Comparison of ENCODE assay signal across 18 mouse cellular contexts in genomic region chr5:128438078-128438477, GRCm38 (mm10). TPM values are rescaled to one million over a fixed set of nuclear protein-coding genes. Genes with fewer than 3 reads are reported as not detected.
"Had no signal": no experiment of that assay in that cellular context is flagged by ENCODE, and none has a peak within 500 bp of the region (broad histone marks: within the 10 kb centered on the region; RNA-seq: fewer than 3 reads in every experiment).

No protein-coding gene starts in this region.

- H3K36me3 ChIP-seq: limb, embryonic 13.5 days; liver, embryonic 15.5 days; midbrain, embryonic 13.5 days; neural tube, embryonic 12.5 days had no signal

- H3K9me3 ChIP-seq: limb, embryonic 13.5 days; liver, embryonic 15.5 days; midbrain, embryonic 13.5 days; neural tube, embryonic 12.5 days had no signal

- H3K4me3 ChIP-seq: limb, embryonic 13.5 days; liver, embryonic 15.5 days; megakaryocyte, embryonic 14.5 days; midbrain, embryonic 13.5 days; neural tube, embryonic 12.5 days had no signal

- H3K27ac ChIP-seq: kidney, postnatal 0 days; limb, embryonic 13.5 days; liver, embryonic 15.5 days; macrophage; midbrain, embryonic 13.5 days; neural tube, embryonic 12.5 days; stomach, postnatal 0 days had no signal

- H3K4me2 ChIP-seq: limb, embryonic 13.5 days; liver, embryonic 15.5 days; midbrain, embryonic 13.5 days; neural tube, embryonic 12.5 days had no signal

- H3K9ac ChIP-seq: limb, embryonic 13.5 days; liver, embryonic 15.5 days; midbrain, embryonic 13.5 days; neural tube, embryonic 12.5 days had no signal

- DNase-seq: kidney, adult 8-10 months; kidney, postnatal 36 days; layer of hippocampus, adult 9-11 months; layer of hippocampus, postnatal 36 days; lung, adult 2 months; lung, postnatal 10 days; thymus, postnatal 4 days had no signal

- H3K4me1 ChIP-seq: limb, embryonic 13.5 days; liver, embryonic 15.5 days; megakaryocyte, embryonic 14.5 days; neural tube, embryonic 12.5 days had no signal

- ATAC-seq: inflammation-experienced regulatory T-cells, adult 6 months; intestine, postnatal 0 days; midbrain, embryonic 13.5 days had no signal

RNA-seq across cellular contexts. Expression of gene Tmem132d, which starts 5.2 kb away (rescaled TPM):
- polyA plus RNA-seq: inflammation-experienced regulatory T-cells, adult 6 months; intestine, postnatal 0 days; liver, adult 2 months; liver, embryonic 15.5 days; macrophage had no signal
